Mouse (Mus musculus) naive thymus-derived CD4-positive, alpha-beta T cell, adult 2 months (primary cell): ENCODE results near the gene Inhbb.

Experiments used
- DNase-seq: peaks from one replicate; pipeline ENCODE4 v3.0.0-alpha.2; 2011; ENCODE audit warnings: low read depth

The Inhbb gene

GRCm38 (mm10) chr1:119419151-119420105 lies 2.6 kb downstream of the Inhbb start:
- no peak for DNase-seq

- no peak for DNase-seq
Measured at GRCm38 (mm10) chr1:119417991-119418390, 4.1 kb downstream of the Inhbb start.

GRCm38 (mm10) chr1:119417542-119417941 lies 4.5 kb downstream of the Inhbb start:
- no peak for DNase-seq

- no peak for DNase-seq
Measured at GRCm38 (mm10) chr1:119416610-119417009, 5.4 kb downstream of the Inhbb start.

GRCm38 (mm10) chr1:119416177-119416576 lies 5.9 kb downstream of the Inhbb start:
- DNase-seq: no peak

- DNase-seq: no peak
Measured at GRCm38 (mm10) chr1:119415151-119415550, 6.9 kb downstream of the Inhbb start.

- DNase-seq: no peak
Measured at GRCm38 (mm10) chr1:119410661-119411060, 11.4 kb downstream of the Inhbb start.

GRCm38 (mm10) chr1:119409599-119410168 lies 12.4 kb downstream of the Inhbb start:
- no peak for DNase-seq

- DNase-seq: no peak
Measured at GRCm38 (mm10) chr1:119409106-119409505, 12.9 kb downstream of the Inhbb start.

GRCm38 (mm10) chr1:119407691-119408315 lies 14.2 kb downstream of the Inhbb start:
- no peak for DNase-seq

GRCm38 (mm10) chr1:119404798-119405197 lies 17.2 kb downstream of the Inhbb start:
- no peak for DNase-seq

- DNase-seq: no peak
Measured at GRCm38 (mm10) chr1:119404341-119404740, 17.7 kb downstream of the Inhbb start.

- no peak for DNase-seq
Measured at GRCm38 (mm10) chr1:119401249-119401648, 20.8 kb downstream of the Inhbb start.

- no peak for DNase-seq
Measured at GRCm38 (mm10) chr1:119398640-119399039, 23.4 kb downstream of the Inhbb start.

- no peak for DNase-seq
Measured at GRCm38 (mm10) chr1:119397839-119398238, 24.2 kb downstream of the Inhbb start.

GRCm38 (mm10) chr1:119391311-119391710 lies 30.7 kb downstream of the Inhbb start:
- DNase-seq: no peak

GRCm38 (mm10) chr1:119390676-119391075 lies 31.4 kb downstream of the Inhbb start:
- DNase-seq: no peak

- no peak for DNase-seq
Measured at GRCm38 (mm10) chr1:119389771-119390500, 32.1 kb downstream of the Inhbb start.

GRCm38 (mm10) chr1:119388664-119389396 lies 33.2 kb downstream of the Inhbb start:
- DNase-seq: no peak

- no peak for DNase-seq
Measured at GRCm38 (mm10) chr1:119386306-119386705, 35.7 kb downstream of the Inhbb start.

GRCm38 (mm10) chr1:119383916-119384315 lies 38.1 kb downstream of the Inhbb start:
- DNase-seq: no peak
